Mouse (Mus musculus) limb, embryonic 15.5 days (tissue): ENCODE measurements at regions not wholly inside any gene's neighbourhood (a gene's known extent, or its start where the extent isn't known, plus 50 kb on each side); places are given as distances from the start of the nearest gene placed in this dataset.

Experiments
- ATAC-seq: fragments of 200-750 bp; cut with Nextera tagmentation; 2 replicates; pipeline ENCODE4 v1.8.0; 2017; ENCODE audit warnings: low read depth, moderate TSS enrichment; ENCODE audit not compliant: insufficient number of reproducible peaks, low FRiP score, low TSS enrichment
- H3K27ac ChIP-seq: fragments of 300-500 bp; sonication (generic); 2 replicates; pipeline ENCODE4 v1.5.1; 2015; ENCODE audit warnings: moderate library complexity, mild to moderate bottlenecking, inconsistent platforms
- H3K27me3 ChIP-seq: fragments of 300-500 bp; sonication (generic); 2 replicates; pipeline ENCODE4 v1.6.1; 2015; ENCODE audit warnings: inconsistent platforms
- H3K36me3 ChIP-seq: fragments of 300-500 bp; sonication (generic); 2 replicates; pipeline ENCODE4 v1.6.1; 2015; ENCODE audit warnings: inconsistent platforms
- H3K4me1 ChIP-seq: fragments of 300-500 bp; sonication (generic); 2 replicates; pipeline ENCODE4 v1.6.1; 2015; ENCODE audit warnings: inconsistent platforms
- H3K4me2 ChIP-seq: fragments of 300-500 bp; sonication (generic); 2 replicates; pipeline ENCODE4 v1.6.1; 2015; ENCODE audit warnings: mild to moderate bottlenecking, inconsistent platforms
- H3K4me3 ChIP-seq: fragments of 300-500 bp; sonication (generic); 2 replicates; pipeline ENCODE4 v1.5.1; 2015; ENCODE audit warnings: mild to moderate bottlenecking, inconsistent platforms
- H3K9ac ChIP-seq: fragments of 300-500 bp; sonication (generic); 2 replicates; pipeline ENCODE4 v1.6.1; 2015; ENCODE audit warnings: inconsistent platforms
- H3K9me3 ChIP-seq: fragments of 300-500 bp; sonication (generic); 2 replicates; pipeline ENCODE4 v1.6.1; 2016; ENCODE audit warnings: inconsistent platforms
- WGBS: fragments of 180-500 bp; shearing (Covaris S2); methylation state at CpG from one replicate; pipeline ENCODE4 v1.1.7; 2015; 5-methylcytosine and 5-hydroxymethylcytosine counted together

DNA sequence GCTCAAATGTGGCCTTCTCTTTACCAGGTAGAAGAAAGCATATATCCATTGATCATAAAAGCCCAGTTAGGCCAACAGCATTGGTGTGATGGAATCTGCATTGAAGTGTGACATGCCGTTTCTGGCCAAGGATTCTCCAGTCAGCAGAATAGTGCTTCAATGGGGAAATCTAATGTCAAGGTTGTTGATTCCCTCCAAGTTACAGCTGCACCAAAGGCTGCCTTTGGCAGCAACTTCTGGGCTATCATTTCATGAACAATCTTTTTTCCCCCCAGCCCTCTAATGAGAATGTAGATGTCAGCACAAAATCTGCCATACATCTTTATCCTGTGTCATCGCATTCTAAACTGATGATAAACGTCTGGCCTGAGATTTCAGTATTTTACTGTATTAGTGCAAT, 149.2 kb upstream of the Etaa1 start:
- Histone ChIP-seq H3K4me1 (no peaks in the 10 kb centered on the region), H3K4me2 (no peak overlapping the region), H3K9ac (no peak overlapping the region), H3K36me3 (no peaks in the 10 kb centered on the region), H3K27me3 (no peaks in the 10 kb centered on the region), H3K4me3 (no peak overlapping the region), H3K27ac (no peak overlapping the region), H3K9me3 (no peaks in the 10 kb centered on the region)
- 84% methylated on average over 3 of the region's 3 CpGs for WGBS
- no peak for ATAC-seq

DNA sequence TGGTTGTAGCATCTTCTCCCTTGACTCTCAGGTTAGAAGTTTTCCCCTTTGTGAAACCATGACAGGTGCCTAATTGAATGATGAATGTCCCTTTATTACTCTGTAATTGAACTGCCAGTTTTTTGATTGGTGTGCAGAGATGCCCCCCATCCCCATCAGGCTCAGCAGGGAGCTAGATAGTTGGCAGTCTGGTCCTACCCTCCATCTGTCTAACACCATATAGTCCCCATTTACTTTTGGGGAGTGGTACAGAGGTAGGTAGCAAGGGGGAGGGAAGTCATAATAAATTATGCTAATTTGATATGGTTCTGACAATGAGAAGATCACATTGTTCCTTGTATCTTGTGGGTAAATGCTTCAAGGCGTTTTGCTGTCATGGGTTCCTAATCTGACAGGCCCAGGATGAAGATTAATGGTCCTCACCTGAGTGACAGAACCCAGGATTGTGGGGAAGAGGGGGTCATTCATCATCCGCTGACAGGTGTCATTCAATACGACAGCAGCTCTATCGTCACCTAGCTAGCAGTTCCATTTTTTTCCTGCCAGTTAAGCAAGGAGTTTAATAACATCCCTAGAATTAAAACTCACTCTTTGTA, 122.3 kb upstream of the Etaa1 start:
- H3K4me3 ChIP-seq = no peak overlapping the region
- H3K36me3 ChIP-seq = no peaks in the 10 kb centered on the region
- H3K27ac ChIP-seq = no peak overlapping the region
- H3K4me2 ChIP-seq = no peak overlapping the region
- H3K27me3 ChIP-seq = no peaks in the 10 kb centered on the region
- ATAC-seq = no peak
- WGBS = 59% methylated on average over 4 of the region's 4 CpGs
- no peaks in the 10 kb centered on the region for H3K9me3 ChIP-seq
- H3K4me1 ChIP-seq = no peaks in the 10 kb centered on the region
- no peak overlapping the region for H3K9ac ChIP-seq

DNA sequence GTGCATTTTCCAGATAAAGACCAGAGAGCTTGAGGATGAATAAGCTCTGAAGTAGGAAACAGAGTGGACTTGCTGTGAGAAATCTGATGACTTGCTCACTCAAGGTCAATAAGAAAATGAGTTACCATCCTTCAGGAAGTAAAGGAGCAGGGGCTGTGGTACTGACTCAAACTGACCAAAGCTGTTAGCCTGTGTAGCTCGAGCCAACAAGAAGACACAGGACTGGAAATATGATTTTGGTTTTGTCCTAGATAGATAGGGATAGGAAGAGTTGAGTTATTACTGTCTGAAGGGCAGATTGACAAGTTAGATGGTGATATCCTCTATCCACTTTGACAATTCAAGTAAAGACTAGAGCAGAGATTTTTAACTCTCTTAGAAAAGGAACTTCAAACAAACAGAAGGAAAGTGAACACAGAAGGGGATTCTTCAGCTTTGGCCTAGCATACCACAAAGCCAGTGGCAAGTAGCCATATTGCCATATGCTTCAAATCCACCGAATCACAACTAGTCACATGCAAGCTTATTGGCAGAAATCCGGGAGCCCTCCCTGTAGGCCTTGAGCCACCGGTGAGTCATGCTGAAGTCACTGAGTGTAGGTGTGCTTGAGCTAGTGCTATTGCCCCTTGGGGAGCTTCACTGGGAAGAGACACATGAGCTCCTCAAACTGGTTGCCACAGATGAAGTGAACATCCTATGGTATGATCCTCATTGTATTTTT, 117.1 kb upstream of the Etaa1 start:
- Histone ChIP-seq H3K9me3 (no peaks in the 10 kb centered on the region), H3K9ac (no peak overlapping the region), H3K27me3 (no peaks in the 10 kb centered on the region), H3K27ac (no peak overlapping the region), H3K36me3 (no peaks in the 10 kb centered on the region), H3K4me2 (no peak overlapping the region), H3K4me1 (no peaks in the 10 kb centered on the region), H3K4me3 (no peak overlapping the region)
- WGBS = 71% methylated on average over 4 of the region's 4 CpGs
- ATAC-seq = no peak

DNA sequence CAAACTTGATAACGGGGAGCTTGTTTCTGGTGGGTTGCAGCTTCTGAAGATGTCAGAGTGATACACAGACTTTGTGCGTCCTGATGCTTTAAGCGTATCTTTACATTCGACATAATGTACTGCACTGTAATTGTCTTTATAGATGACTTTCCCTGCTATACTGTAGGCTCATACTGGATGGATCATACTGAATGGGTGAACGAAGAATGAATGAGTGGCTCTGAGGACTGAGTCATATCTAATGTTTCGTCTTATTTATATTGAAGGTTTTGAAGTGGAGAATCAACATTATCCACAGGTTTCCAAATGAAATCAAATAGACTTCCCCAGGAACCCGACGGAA, 116.3 kb upstream of the Etaa1 start:
- H3K36me3 ChIP-seq = no peaks in the 10 kb centered on the region
- no peak overlapping the region for H3K9ac ChIP-seq
- 73% methylated on average over 8 of the region's 8 CpGs for WGBS
- H3K4me2 ChIP-seq = no peak overlapping the region
- no peaks in the 10 kb centered on the region for H3K9me3 ChIP-seq
- ATAC-seq = no peak
- no peak overlapping the region for H3K4me3 ChIP-seq
- no peaks in the 10 kb centered on the region for H3K27me3 ChIP-seq
- H3K27ac ChIP-seq = no peak overlapping the region
- no peaks in the 10 kb centered on the region for H3K4me1 ChIP-seq

DNA sequence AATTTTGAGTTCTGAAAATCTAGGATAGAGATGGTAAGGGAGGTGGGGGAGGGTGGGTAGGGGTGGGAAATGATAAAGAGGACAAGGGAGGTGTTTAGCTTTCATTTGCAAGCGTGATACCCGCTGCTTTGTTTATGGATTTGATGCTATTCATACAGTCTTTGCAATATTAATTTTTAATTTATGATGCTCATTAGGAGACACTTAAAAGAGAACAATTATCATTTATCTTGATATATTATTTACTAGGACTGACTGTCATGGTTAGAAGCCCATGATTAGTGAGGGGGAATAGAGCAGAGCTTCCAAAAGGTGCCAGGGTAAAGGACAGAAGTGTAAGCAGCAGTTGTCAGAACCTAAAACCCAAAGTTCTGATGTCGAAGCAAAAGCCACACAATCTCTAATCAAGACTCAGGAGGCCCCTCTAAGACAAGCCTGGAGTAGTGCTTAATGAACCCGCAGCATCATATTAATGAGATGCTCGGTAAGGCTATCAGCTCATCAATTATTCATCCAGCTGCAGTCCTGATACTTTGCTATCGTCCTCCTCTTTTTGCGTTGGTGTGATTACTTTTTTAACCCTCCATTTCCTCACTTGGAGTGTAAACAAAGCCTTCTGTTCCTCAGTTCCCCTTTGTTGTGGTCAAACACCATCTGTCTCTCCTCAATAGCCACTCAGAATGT, 115.8 kb upstream of the Etaa1 start:
- Histone ChIP-seq H3K9ac (no peak overlapping the region), H3K27me3 (no peaks in the 10 kb centered on the region), H3K27ac (no peak overlapping the region), H3K4me1 (no peaks in the 10 kb centered on the region), H3K9me3 (no peaks in the 10 kb centered on the region), H3K4me2 (no peak overlapping the region), H3K36me3 (no peaks in the 10 kb centered on the region), H3K4me3 (no peak overlapping the region)
- WGBS = 59% methylated on average over 7 of the region's 7 CpGs
- ATAC-seq = no peak

DNA sequence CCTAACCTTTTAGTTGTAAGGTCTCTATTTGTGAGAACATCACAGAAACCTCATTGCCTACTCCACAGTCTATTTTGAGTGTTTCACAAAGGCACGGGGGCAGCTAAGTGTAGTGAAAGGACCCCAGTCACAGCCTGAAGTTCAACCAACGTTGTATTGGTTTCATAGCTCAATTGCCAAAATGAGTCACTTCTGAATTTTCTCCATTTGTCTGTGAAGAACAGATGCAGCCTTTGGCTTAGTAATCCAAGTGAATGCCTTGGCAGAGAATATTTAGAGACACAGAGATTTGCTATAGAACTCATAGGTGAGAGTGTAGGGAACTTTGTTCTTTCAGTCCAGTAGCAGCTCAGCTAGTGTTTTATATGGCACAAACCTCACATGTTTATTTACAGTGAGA, 114.4 kb upstream of the Etaa1 start:
- no peaks in the 10 kb centered on the region for H3K4me1 ChIP-seq
- H3K27ac ChIP-seq = no peak overlapping the region
- H3K4me3 ChIP-seq = no peak overlapping the region
- no peak overlapping the region for H3K9ac ChIP-seq
- no peak overlapping the region for H3K4me2 ChIP-seq
- H3K36me3 ChIP-seq = no peaks in the 10 kb centered on the region
- 65% methylated on average over 2 of the region's 2 CpGs for whole genome bisulfite sequencing
- no peaks in the 10 kb centered on the region for H3K27me3 ChIP-seq
- no peaks in the 10 kb centered on the region for H3K9me3 ChIP-seq
- ATAC-seq = no peak

DNA sequence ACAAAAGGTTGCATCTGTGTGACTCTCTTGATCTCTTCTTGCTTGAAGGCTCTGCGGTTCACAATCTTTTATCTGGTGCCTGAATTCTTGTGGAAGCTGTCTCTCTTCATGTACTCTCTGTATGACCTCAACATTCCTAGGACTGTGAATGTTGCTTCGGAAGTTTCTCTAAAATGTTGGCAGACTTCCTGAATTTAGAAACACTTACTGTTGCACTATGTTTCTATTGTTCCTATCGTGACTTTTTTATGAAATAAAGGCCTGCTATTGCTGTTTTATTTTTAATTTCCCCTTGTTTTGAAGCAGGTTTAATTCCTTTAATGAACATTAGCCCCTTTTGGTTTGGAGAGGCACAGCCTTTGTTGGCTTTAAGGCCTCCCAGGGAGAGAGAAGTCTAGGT, 114.0 kb upstream of the Etaa1 start:
- Histone ChIP-seq H3K9ac (no peak overlapping the region), H3K27me3 (no peaks in the 10 kb centered on the region)
- 51% methylated on average over 3 of the region's 3 CpGs for WGBS

DNA sequence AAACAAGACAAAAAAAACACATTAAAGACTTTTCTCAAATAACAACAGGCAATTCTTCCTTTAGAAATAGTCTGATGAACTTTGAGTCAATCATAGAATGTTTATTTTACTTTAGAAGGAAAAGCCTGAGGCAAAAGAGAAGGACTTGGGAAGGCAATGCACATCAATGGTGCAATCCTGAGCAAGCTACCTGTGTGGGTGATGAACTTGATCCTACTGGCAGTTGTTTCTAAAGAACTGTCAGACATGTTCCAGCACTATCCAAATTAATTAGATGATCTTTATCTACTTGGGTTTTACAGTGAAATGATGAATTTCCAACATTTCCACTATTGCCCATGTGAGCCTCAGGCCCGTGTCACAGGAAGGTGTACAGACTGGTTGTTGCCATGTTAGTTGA, 87.9 kb upstream of the Etaa1 start:
- Histone ChIP-seq H3K27ac (no peak overlapping the region), H3K4me2 (no peak overlapping the region), H3K9me3 (no peaks in the 10 kb centered on the region), H3K4me3 (no peak overlapping the region), H3K9ac (no peak overlapping the region), H3K4me1 (no peaks in the 10 kb centered on the region), H3K36me3 (no peaks in the 10 kb centered on the region), H3K27me3 (no peaks in the 10 kb centered on the region)
- 71% methylated on average over 1 of the region's 1 CpGs for WGBS
- ATAC-seq = no peak

More for the DNA sequence above, 114.0 kb upstream of the Etaa1 start:
- no peak for ATAC-seq
- Histone ChIP-seq H3K27ac (no peak overlapping the region), H3K4me2 (no peak overlapping the region), H3K9me3 (no peaks in the 10 kb centered on the region), H3K4me1 (no peaks in the 10 kb centered on the region), H3K4me3 (no peak overlapping the region), H3K36me3 (no peaks in the 10 kb centered on the region)

DNA sequence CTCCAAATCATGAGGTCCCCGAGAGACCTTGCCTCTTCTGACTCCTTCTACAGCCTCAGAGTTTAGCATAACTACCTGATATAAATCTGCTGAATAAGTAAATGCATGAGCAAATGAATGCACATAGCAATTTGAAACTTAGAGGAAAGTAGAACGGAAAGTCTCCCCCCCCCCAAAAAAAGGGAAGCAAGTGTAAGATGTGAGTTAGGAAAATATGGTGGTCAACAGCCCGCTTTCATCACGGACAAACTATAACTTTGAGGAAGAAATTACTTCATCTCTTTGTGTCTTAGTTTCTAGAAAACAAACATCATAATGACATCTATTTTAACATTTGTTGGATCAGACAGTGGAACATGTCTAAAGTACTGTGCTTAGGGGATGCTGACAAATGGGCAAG, 77.4 kb upstream of the Etaa1 start:
- no peaks in the 10 kb centered on the region for H3K4me1 ChIP-seq
- H3K27me3 ChIP-seq = no peaks in the 10 kb centered on the region
- H3K9ac ChIP-seq = no peak overlapping the region
- ATAC-seq = no peak
- no peak overlapping the region for H3K27ac ChIP-seq
- no peak overlapping the region for H3K4me2 ChIP-seq
- H3K36me3 ChIP-seq = no peaks in the 10 kb centered on the region
- WGBS = 85% methylated on average over 4 of the region's 4 CpGs
- no peaks in the 10 kb centered on the region for H3K9me3 ChIP-seq
- no peak overlapping the region for H3K4me3 ChIP-seq

DNA sequence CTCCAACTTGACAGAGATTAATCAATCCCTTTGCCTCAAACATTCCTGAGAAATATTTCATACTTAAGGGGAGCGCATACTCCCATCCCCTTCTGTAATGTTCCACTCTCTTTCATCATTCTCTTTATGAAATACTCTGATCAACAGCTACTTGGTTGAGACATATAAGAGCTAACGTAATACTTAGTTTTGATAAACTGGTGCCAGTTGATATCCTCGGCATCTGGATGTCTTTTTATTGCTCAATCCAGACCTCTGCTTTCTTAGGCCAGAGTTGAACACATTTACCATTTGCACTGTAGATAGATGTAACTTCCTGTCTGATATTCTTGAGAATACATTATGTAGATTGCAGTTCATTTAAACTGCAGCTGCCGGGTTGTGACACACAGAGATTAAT, 68.4 kb upstream of the Etaa1 start:
- no peak for ATAC-seq
- WGBS = 67% methylated on average over 4 of the region's 4 CpGs
- Histone ChIP-seq H3K9ac (no peak overlapping the region), H3K4me3 (no peak overlapping the region), H3K27ac (no peak overlapping the region), H3K36me3 (no peaks in the 10 kb centered on the region), H3K9me3 (no peaks in the 10 kb centered on the region), H3K4me1 (no peaks in the 10 kb centered on the region), H3K4me2 (no peak overlapping the region), H3K27me3 (no peaks in the 10 kb centered on the region)

DNA sequence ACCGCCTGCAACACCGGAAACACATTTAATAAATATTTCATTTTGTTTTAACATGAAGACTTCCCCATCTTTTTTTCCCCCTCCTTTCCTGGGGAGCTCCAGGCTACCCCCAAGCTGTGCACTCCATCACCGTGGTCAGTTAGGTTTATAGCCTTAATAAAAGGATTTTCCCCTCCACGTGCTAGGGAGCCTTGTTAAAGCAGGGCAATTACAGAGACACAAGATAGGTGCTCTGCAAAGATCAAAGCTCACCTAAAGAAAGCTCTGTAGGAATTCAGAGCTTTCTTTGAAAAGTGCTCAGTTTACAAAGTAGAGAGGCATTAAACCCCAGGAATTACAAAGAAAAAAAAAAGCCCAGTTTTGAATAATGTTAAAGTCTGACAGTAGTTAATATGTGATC, 61.6 kb upstream of the Etaa1 start:
- H3K36me3 ChIP-seq = no peaks in the 10 kb centered on the region
- H3K4me3 ChIP-seq = no peak overlapping the region
- H3K27me3 ChIP-seq = 0 out of 2 replicates have a peak, but pooled peaks cover 4% of the 10 kb centered on the region
- ATAC-seq = no peak
- no peak overlapping the region for H3K27ac ChIP-seq
- H3K4me2 ChIP-seq = no peak overlapping the region
- no peak overlapping the region for H3K9ac ChIP-seq
- no peaks in the 10 kb centered on the region for H3K9me3 ChIP-seq
- 0 out of 2 replicates have a peak, but pooled peaks cover 4% of the 10 kb centered on the region for H3K4me1 ChIP-seq
- WGBS = 11% methylated on average over 4 of the region's 4 CpGs

DNA sequence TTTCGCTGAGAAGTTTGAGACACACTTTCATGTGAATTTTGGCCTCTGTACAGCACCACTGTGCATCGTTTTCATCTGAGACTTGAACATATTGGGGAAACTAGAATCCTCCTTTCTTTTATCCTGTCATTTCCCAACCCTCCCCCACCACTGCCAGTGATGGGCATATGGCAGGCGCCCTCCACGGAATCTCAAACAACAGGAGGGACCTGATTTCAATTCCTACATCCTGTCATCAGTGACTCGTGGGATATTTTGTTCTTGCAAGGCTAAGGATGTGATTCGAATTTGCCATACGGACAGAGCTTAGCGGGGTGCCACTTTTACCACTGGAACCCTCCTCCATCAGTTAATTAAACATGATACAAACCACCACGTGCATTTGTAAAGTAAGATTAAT, 60.9 kb upstream of the Etaa1 start:
- H3K4me3 ChIP-seq = no peak overlapping the region
- no peak for ATAC-seq
- H3K27me3 ChIP-seq = 0 out of 2 replicates have a peak, but pooled peaks cover 4% of the 10 kb centered on the region
- 14% methylated on average over 9 of the region's 9 CpGs for WGBS
- H3K27ac ChIP-seq = no peak overlapping the region
- H3K4me2 ChIP-seq = no peak overlapping the region
- H3K9ac ChIP-seq = no peak overlapping the region
- 0 out of 2 replicates have a peak, but pooled peaks cover 4% of the 10 kb centered on the region for H3K4me1 ChIP-seq
- H3K36me3 ChIP-seq = no peaks in the 10 kb centered on the region
- no peaks in the 10 kb centered on the region for H3K9me3 ChIP-seq
